Mouse (Mus musculus) MEL (cell line): ENCODE measurements around the gene Gm5475. TPM values are rescaled to one million over a fixed set of nuclear protein-coding genes. Genes with fewer than 3 reads are reported as not detected.

Experiments used
- DNase-seq: peaks from one replicate; pipeline ENCODE4 v3.0.0; 2011; ENCODE audit warnings: low read depth, low spot score
- H3K27ac ChIP-seq: 2 replicates; pipeline ENCODE4 v1.5.1; 2012; ENCODE audit warnings: low read depth, mild to moderate bottlenecking, control low read depth, low read length, moderate library complexity; ENCODE audit not compliant: control insufficient read depth
- H3K27me3 ChIP-seq, 2 experiments: fragments of 150-350 bp in 1 of 2; sonication (generic) in 1 of 2; 2 replicates each; pipeline ENCODE4 v1.6.1; 2012; ENCODE audit warnings: low read length in 2 of 2, mild to moderate bottlenecking in 2 of 2, improper control_type of control experiment in 1 of 2, moderate library complexity in 1 of 2; ENCODE audit not compliant: insufficient read depth in 2 of 2, control insufficient read depth in 1 of 2
- H3K36me3 ChIP-seq, 2 experiments: 2 replicates each; pipeline ENCODE4 v1.6.1; 2012 to 2014; ENCODE audit warnings: low read length in 2 of 2, improper control_type of control experiment in 1 of 2, inconsistent platforms in 1 of 2, mild to moderate bottlenecking in 1 of 2; ENCODE audit not compliant: insufficient read depth in 2 of 2, control insufficient read depth in 1 of 2
- H3K4me1 ChIP-seq, 2 experiments: fragments of 150-350 bp in 1 of 2; sonication (generic) in 1 of 2; 2 replicates each; pipeline ENCODE4 v1.6.1; 2012; ENCODE audit warnings: low read length in 2 of 2, improper control_type of control experiment in 1 of 2, mild to moderate bottlenecking in 1 of 2; ENCODE audit not compliant: insufficient read depth in 2 of 2, control insufficient read depth in 1 of 2
- H3K4me3 ChIP-seq, 2 experiments: fragments of 150-350 bp in 1 of 2; sonication (generic) in 1 of 2; 2 replicates each; pipeline ENCODE4 v1.5.1; 2012; ENCODE audit warnings: low read depth in 2 of 2, low read length in 2 of 2, mild to moderate bottlenecking in 2 of 2, moderate library complexity in 2 of 2, control low read depth in 1 of 2, improper control_type of control experiment in 1 of 2; ENCODE audit not compliant: control insufficient read depth in 1 of 2, insufficient read depth in 1 of 2
- H3K79me2 ChIP-seq: 2 replicates; pipeline ENCODE4 v1.6.1; 2012; ENCODE audit warnings: mild to moderate bottlenecking, low read length, moderate library complexity; ENCODE audit not compliant: control insufficient read depth, poor library complexity, insufficient read depth
- H3K9ac ChIP-seq: 2 replicates; pipeline ENCODE4 v1.6.1; 2012; ENCODE audit warnings: low read depth, mild to moderate bottlenecking, control low read depth, low read length, moderate library complexity; ENCODE audit not compliant: control insufficient read depth, poor library complexity, severe bottlenecking
- H3K9me3 ChIP-seq: fragments of 150-350 bp; sonication (generic); replicated peaks from 2 replicates; pipeline ENCODE4 v1.6.1; 2012; ENCODE audit warnings: mild to moderate bottlenecking, low read length, improper control_type of control experiment, moderate library complexity; ENCODE audit not compliant: insufficient read depth
- BHLHE40 ChIP-seq: IDR thresholded peaks from 2 replicates; pipeline ENCODE4 v1.6.1; 2012; ENCODE audit warnings: low read depth, mild to moderate bottlenecking, inconsistent platforms, low read length, improper control_type of control experiment, borderline replicate concordance
- CTCF ChIP-seq, 3 experiments: IDR thresholded peaks in 2 of 3; conservative IDR thresholded peaks in 1 of 3; 2 replicates each; pipeline ENCODE4 v1.5.1; 2011 to 2012; ENCODE audit warnings: low read length in 3 of 3, low read depth in 2 of 3, mild to moderate bottlenecking in 2 of 3, improper control_type of control experiment in 1 of 3, inconsistent platforms in 1 of 3, mixed read lengths in 1 of 3, moderate library complexity in 1 of 3; ENCODE audit not compliant: control insufficient read depth in 1 of 3, insufficient read depth in 1 of 3, poor library complexity in 1 of 3, severe bottlenecking in 1 of 3
- E2F4 ChIP-seq: IDR thresholded peaks from 2 replicates; pipeline ENCODE4 v1.6.1; 2011; ENCODE audit warnings: low read depth, low read length, improper control_type of control experiment, borderline replicate concordance
- ELF1 ChIP-seq: IDR thresholded peaks from 2 replicates; pipeline ENCODE4 v1.6.1; 2014; ENCODE audit warnings: low read depth, mild to moderate bottlenecking, inconsistent platforms, low read length, improper control_type of control experiment, moderate library complexity
- EP300 ChIP-seq, 2 experiments: IDR thresholded peaks; 2 replicates each; pipeline ENCODE4 v1.6.1; 2011; ENCODE audit warnings: improper control_type of control experiment in 2 of 2, low read length in 2 of 2, low read depth in 1 of 2, mild to moderate bottlenecking in 1 of 2
- ETS1 ChIP-seq: IDR thresholded peaks from 2 replicates; pipeline ENCODE4 v1.6.1; 2012; ENCODE audit warnings: low read depth, mild to moderate bottlenecking, inconsistent platforms, low read length, improper control_type of control experiment, moderate library complexity
- JUND ChIP-seq: IDR thresholded peaks from 2 replicates; pipeline ENCODE4 v1.6.1; 2011; ENCODE audit warnings: low read depth, mild to moderate bottlenecking, improper control_type of control experiment, low read length
- KAT2A ChIP-seq: conservative IDR thresholded peaks from 2 replicates; pipeline ENCODE4 v1.6.1; 2012; ENCODE audit warnings: low read depth, low read length, improper control_type of control experiment, inconsistent platforms
- MAFK ChIP-seq: IDR thresholded peaks from 2 replicates; pipeline ENCODE4 v1.6.1; 2011; ENCODE audit warnings: low read depth, mild to moderate bottlenecking, low read length, improper control_type of control experiment, borderline replicate concordance
- MEF2A ChIP-seq: IDR thresholded peaks from 2 replicates; pipeline ENCODE4 v1.6.1; 2014; ENCODE audit warnings: low read depth, mild to moderate bottlenecking, inconsistent platforms, low read length, improper control_type of control experiment; ENCODE audit not compliant: poor library complexity, insufficient replicate concordance, severe bottlenecking; ENCODE audit errors: extremely low read depth
- MXI1 ChIP-seq: IDR thresholded peaks from 2 replicates; pipeline ENCODE4 v1.6.1; 2011; ENCODE audit warnings: mild to moderate bottlenecking, low read depth, low read length, improper control_type of control experiment
- MYB ChIP-seq: IDR thresholded peaks from 2 replicates; pipeline ENCODE4 v1.6.1; 2011; ENCODE audit warnings: mild to moderate bottlenecking, low read depth, low read length, improper control_type of control experiment
- MYC ChIP-seq: IDR thresholded peaks from 2 replicates; pipeline ENCODE4 v1.6.1; 2011; ENCODE audit warnings: low read depth, mild to moderate bottlenecking, low read length, improper control_type of control experiment, moderate library complexity
- NRF1 ChIP-seq: IDR thresholded peaks from 2 replicates; pipeline ENCODE4 v1.6.1; 2014; ENCODE audit warnings: low read depth, mild to moderate bottlenecking, inconsistent platforms, low read length, improper control_type of control experiment, moderate library complexity; ENCODE audit not compliant: poor library complexity, insufficient read depth, severe bottlenecking
- POLR2AphosphoS2 ChIP-seq: IDR thresholded peaks from 2 replicates; pipeline ENCODE4 v1.6.1; 2011; ENCODE audit warnings: low read length, improper control_type of control experiment
- RAD21 ChIP-seq: IDR thresholded peaks from 2 replicates; pipeline ENCODE4 v1.6.1; 2011; ENCODE audit warnings: mild to moderate bottlenecking, low read depth, low read length, improper control_type of control experiment
- RCOR1 ChIP-seq: IDR thresholded peaks from 2 replicates; pipeline ENCODE4 v1.6.1; 2012; ENCODE audit warnings: low read depth, mild to moderate bottlenecking, inconsistent platforms, low read length, improper control_type of control experiment
- SMC3 ChIP-seq: IDR thresholded peaks from 2 replicates; pipeline ENCODE4 v1.6.1; 2011; ENCODE audit warnings: low read depth, low read length, improper control_type of control experiment
- TBP ChIP-seq: IDR thresholded peaks from 2 replicates; pipeline ENCODE4 v1.8.0; 2011; ENCODE audit warnings: low read depth, low read length, improper control_type of control experiment
- UBTF ChIP-seq: IDR thresholded peaks from 2 replicates; pipeline ENCODE4 v1.6.1; 2012; ENCODE audit warnings: low read depth, mild to moderate bottlenecking, inconsistent platforms, low read length, improper control_type of control experiment, moderate library complexity, borderline replicate concordance; ENCODE audit not compliant: insufficient read depth
- USF2 ChIP-seq, 2 experiments: IDR thresholded peaks; 2 replicates each; pipeline ENCODE4 v1.6.1; 2011 to 2012; ENCODE audit warnings: improper control_type of control experiment in 2 of 2, low read length in 2 of 2, borderline replicate concordance in 1 of 2, inconsistent platforms in 1 of 2, low read depth in 1 of 2, mild to moderate bottlenecking in 1 of 2; ENCODE audit not compliant: insufficient read depth in 1 of 2
- ZC3H11A ChIP-seq: IDR thresholded peaks from 2 replicates; pipeline ENCODE4 v1.6.1; 2012; ENCODE audit warnings: low read depth, mild to moderate bottlenecking, inconsistent platforms, low read length, improper control_type of control experiment
- ZMIZ1 ChIP-seq: IDR thresholded peaks from 2 replicates; pipeline ENCODE4 v1.6.1; 2012; ENCODE audit warnings: low read depth, mild to moderate bottlenecking, inconsistent platforms, low read length, improper control_type of control experiment, moderate library complexity
- ZNF384 ChIP-seq: IDR thresholded peaks from 2 replicates; pipeline ENCODE4 v1.6.1; 2012; ENCODE audit warnings: low read depth, mild to moderate bottlenecking, inconsistent platforms, low read length, improper control_type of control experiment
- polyA plus RNA-seq, 2 experiments: library from polyadenylated mRNA; stranded (reverse) in 1 of 2; unstranded in 1 of 2; fragments of >175 nt in 1 of 2; fragments of >200 nt in 1 of 2; gene quantifications; 2 replicates each; pipeline versions ENCODE4 v1.2.1 to v1.2.4; 2012; ENCODE audit warnings: low replicate concordance in 2 of 2, low read depth in 1 of 2; ENCODE audit not compliant: insufficient read length in 2 of 2, insufficient read depth in 1 of 2, missing spikeins in 1 of 2
- total RNA-seq: library from RNA; depleted of rRNA; stranded (reverse); fragments of 300-350 nt; gene quantifications from 2 replicates; pipeline ENCODE4 v1.2.3, GENCODE M21; 2012

The Gm5475 gene
- total and polyA plus RNA-seq, 3 experiments: 0.14 to 0.15 TPM; not detected in 1

- Histone ChIP-seq H3K9ac (no peak overlapping the region), H3K4me1 (peaks cover 0 to 18% of the 10 kb centered on the region in 2 experiments), H3K4me3 (no peak overlapping the region), H3K27me3 (no peaks in the 10 kb centered on the region), H3K27ac (no peak overlapping the region), H3K79me2 (peaks cover 18% of the 10 kb centered on the region), H3K36me3 (peaks cover 0 to 12% of the 10 kb centered on the region in 2 experiments; a peak in 2 of 4 replicates), H3K9me3 (no peaks in the 10 kb centered on the region)
- peak; percentile 43 for TF ChIP-seq ZC3H11A
- TF ChIP-seq JUND: no peak
- no peak for TF ChIP-seq USF2 (IDR thresholded peaks at IDR 0.05; ENCODE audit: borderline replicate concordance in 1 of 2, insufficient read depth in 1 of 2, low read depth in 1 of 2, low read length in 2 of 2)
- peak; percentile 63 for TF ChIP-seq SMC3
- no peak for TF ChIP-seq ZMIZ1
- TF ChIP-seq RCOR1: no peak
- peak; percentile 24 to 57 (median 43); a peak in 4 of 6 replicates for TF ChIP-seq CTCF (IDR thresholded peaks at IDR 0.05 in 2 of 3, conservative IDR thresholded peaks at IDR 0.05 in 1 of 3; ENCODE audit: control insufficient read depth in 1 of 3, insufficient read depth in 1 of 3, low read depth in 2 of 3, low read length in 3 of 3, poor library complexity in 1 of 3, severe bottlenecking in 1 of 3)
- 0 out of 2 replicates have a peak, but pooled peaks have one; percentile 24 for TF ChIP-seq TBP
- TF ChIP-seq MYB: no peak
- TF ChIP-seq E2F4: no peak
- TF ChIP-seq RAD21: peak; percentile 43
- no peak for TF ChIP-seq EP300 (IDR thresholded peaks at IDR 0.05; ENCODE audit: low read depth in 1 of 2, low read length in 2 of 2)
- TF ChIP-seq MYC: peak; percentile 53; the same call in 1 of the 2 replicates
- TF ChIP-seq UBTF: no peak
- no peak for TF ChIP-seq KAT2A
- TF ChIP-seq MXI1: no peak
- no peak for TF ChIP-seq POLR2AphosphoS2
- TF ChIP-seq BHLHE40: no peak
- TF ChIP-seq MEF2A: no peak
- no peak for TF ChIP-seq MAFK
- peak; percentile 96 for TF ChIP-seq ZNF384
- no peak for TF ChIP-seq NRF1
- no peak for TF ChIP-seq ETS1
- TF ChIP-seq ELF1: no peak
- peak; percentile 50 for DNase-seq
These were observed 43.5 kb downstream of the Gm5475 start for GRCm38 (mm10) chr15:100465432-100465831.
